Mouse (Mus musculus) liver, adult (tissue): ENCODE results near the gene Casp6.

Source experiments
- GATA4 ChIP-seq: IDR thresholded peaks from 2 replicates; pipeline ENCODE4 v1.6.1; 2014; ENCODE audit warnings: mild to moderate bottlenecking, low read length; ENCODE audit not compliant: insufficient replicate concordance

Gene Casp6

GRCm38 (mm10) chr3:129901271-129901809 is at the start of gene Casp6:
Casp6 (plus strand) TSS chr3:129901425.
- no peak for TF ChIP-seq GATA4

- TF ChIP-seq GATA4: no peak
Observed at GRCm38 (mm10) chr3:129862592-129862991, 38.6 kb upstream of the Casp6 start.

- TF ChIP-seq GATA4: no peak
Observed at GRCm38 (mm10) chr3:129863698-129864097, 37.5 kb upstream of the Casp6 start.

- TF ChIP-seq GATA4: no peak
Observed at GRCm38 (mm10) chr3:129877327-129877726, 23.9 kb upstream of the Casp6 start.

GRCm38 (mm10) chr3:129878405-129879021 is 22.7 kb upstream of the Casp6 start, which contains the start of gene Pla2g12a:
Pla2g12a (plus strand) TSS chr3:129878606.
- TF ChIP-seq GATA4: no peak

- TF ChIP-seq GATA4: no peak
Observed at GRCm38 (mm10) chr3:129879131-129879757, 22.0 kb upstream of the Casp6 start.

GRCm38 (mm10) chr3:129879913-129880312 is 21.3 kb upstream of the Casp6 start:
- TF ChIP-seq GATA4: no peak

GRCm38 (mm10) chr3:129880925-129881593 is 20.2 kb upstream of the Casp6 start:
- TF ChIP-seq GATA4: no peak

GRCm38 (mm10) chr3:129885577-129885976 is 15.6 kb upstream of the Casp6 start:
- TF ChIP-seq GATA4: no peak

GRCm38 (mm10) chr3:129886430-129886829 is 14.8 kb upstream of the Casp6 start:
- TF ChIP-seq GATA4: peak; percentile 69; the same call in 1 of the 2 replicates

GRCm38 (mm10) chr3:129887779-129888517 is 13.3 kb upstream of the Casp6 start:
- TF ChIP-seq GATA4: no peak

- no peak for TF ChIP-seq GATA4
Observed at GRCm38 (mm10) chr3:129892003-129892402, 9.2 kb upstream of the Casp6 start.

- no peak for TF ChIP-seq GATA4
Observed at GRCm38 (mm10) chr3:129893143-129893542, 8.1 kb upstream of the Casp6 start.

- TF ChIP-seq GATA4: peak; percentile 38; the same call in 1 of the 2 replicates
Observed at GRCm38 (mm10) chr3:129896591-129896990, 4.6 kb upstream of the Casp6 start.

GRCm38 (mm10) chr3:129898886-129899285 is 2.3 kb upstream of the Casp6 start:
- TF ChIP-seq GATA4: no peak
